Mouse (Mus musculus): ENCODE measurements around the gene Cx3cr1.

The Cx3cr1 gene

GRCm38 (mm10) chr9:119998776-119999175 lies 70.9 kb downstream of the Cx3cr1 start:
- no peak for DNase-seq (ENCODE audit: low spot score)

- no peak for DNase-seq (ENCODE audit: low spot score)
Measured at GRCm38 (mm10) chr9:119996080-119996479, 73.6 kb downstream of the Cx3cr1 start.

GRCm38 (mm10) chr9:119994207-119994606 lies 75.5 kb downstream of the Cx3cr1 start:
- no peak for DNase-seq (ENCODE audit: low spot score)

GRCm38 (mm10) chr9:119993092-119993844 lies 76.4 kb downstream of the Cx3cr1 start:
- no peak for DNase-seq (ENCODE audit: low spot score)

GRCm38 (mm10) chr9:119991310-119991709 lies 78.4 kb downstream of the Cx3cr1 start:
- DNase-seq (ENCODE audit: low spot score) = no peak

GRCm38 (mm10) chr9:119988304-119988703 lies 81.4 kb downstream of the Cx3cr1 start:
- DNase-seq (ENCODE audit: low spot score) = no peak

GRCm38 (mm10) chr9:119985881-119986574 lies 83.7 kb downstream of the Cx3cr1 start:
- DNase-seq (ENCODE audit: low spot score) = no peak

GRCm38 (mm10) chr9:119984536-119985011 lies 85.1 kb downstream of the Cx3cr1 start, which contains the start of gene Csrnp1:
Csrnp1 (minus strand) TSS chr9:119984658.
- no peak for DNase-seq (ENCODE audit: low spot score)

GRCm38 (mm10) chr9:119983585-119984535 lies 85.8 kb downstream of the Cx3cr1 start:
- DNase-seq (ENCODE audit: low spot score) = peak; percentile 72

GRCm38 (mm10) chr9:119982956-119983551 lies 86.6 kb downstream of the Cx3cr1 start:
- DNase-seq (ENCODE audit: low spot score) = peak; percentile 42

- DNase-seq (ENCODE audit: low spot score) = peak; percentile 50
Measured at GRCm38 (mm10) chr9:119982241-119982811, 87.4 kb downstream of the Cx3cr1 start.

GRCm38 (mm10) chr9:119981183-119982179 lies 88.2 kb downstream of the Cx3cr1 start:
- DNase-seq (ENCODE audit: low spot score) = peak; percentile 39

- DNase-seq (ENCODE audit: low spot score) = no peak
Measured at GRCm38 (mm10) chr9:119980770-119981182, 88.9 kb downstream of the Cx3cr1 start.

GRCm38 (mm10) chr9:119979749-119980148 lies 89.9 kb downstream of the Cx3cr1 start:
- DNase-seq (ENCODE audit: low spot score) = no peak

GRCm38 (mm10) chr9:119978811-119979441 lies 90.8 kb downstream of the Cx3cr1 start:
- DNase-seq (ENCODE audit: low spot score) = no peak

GRCm38 (mm10) chr9:119978151-119978810 lies 91.4 kb downstream of the Cx3cr1 start:
- DNase-seq (ENCODE audit: low spot score) = peak; percentile 29

GRCm38 (mm10) chr9:119977557-119978060 lies 92.1 kb downstream of the Cx3cr1 start:
- no peak for DNase-seq (ENCODE audit: low spot score)

GRCm38 (mm10) chr9:119976704-119977556 lies 92.7 kb downstream of the Cx3cr1 start:
- DNase-seq (ENCODE audit: low spot score) = no peak

All from spleen, adult 12 weeks (tissue).